Mouse (Mus musculus): ENCODE results near the gene Gm47841. TPM values are rescaled to one million over a fixed set of nuclear protein-coding genes. Genes with fewer than 3 reads are reported as not detected.

The Gm47841 gene
- total RNA-seq, 1 experiment from 2014 or later: not detected

DNA sequence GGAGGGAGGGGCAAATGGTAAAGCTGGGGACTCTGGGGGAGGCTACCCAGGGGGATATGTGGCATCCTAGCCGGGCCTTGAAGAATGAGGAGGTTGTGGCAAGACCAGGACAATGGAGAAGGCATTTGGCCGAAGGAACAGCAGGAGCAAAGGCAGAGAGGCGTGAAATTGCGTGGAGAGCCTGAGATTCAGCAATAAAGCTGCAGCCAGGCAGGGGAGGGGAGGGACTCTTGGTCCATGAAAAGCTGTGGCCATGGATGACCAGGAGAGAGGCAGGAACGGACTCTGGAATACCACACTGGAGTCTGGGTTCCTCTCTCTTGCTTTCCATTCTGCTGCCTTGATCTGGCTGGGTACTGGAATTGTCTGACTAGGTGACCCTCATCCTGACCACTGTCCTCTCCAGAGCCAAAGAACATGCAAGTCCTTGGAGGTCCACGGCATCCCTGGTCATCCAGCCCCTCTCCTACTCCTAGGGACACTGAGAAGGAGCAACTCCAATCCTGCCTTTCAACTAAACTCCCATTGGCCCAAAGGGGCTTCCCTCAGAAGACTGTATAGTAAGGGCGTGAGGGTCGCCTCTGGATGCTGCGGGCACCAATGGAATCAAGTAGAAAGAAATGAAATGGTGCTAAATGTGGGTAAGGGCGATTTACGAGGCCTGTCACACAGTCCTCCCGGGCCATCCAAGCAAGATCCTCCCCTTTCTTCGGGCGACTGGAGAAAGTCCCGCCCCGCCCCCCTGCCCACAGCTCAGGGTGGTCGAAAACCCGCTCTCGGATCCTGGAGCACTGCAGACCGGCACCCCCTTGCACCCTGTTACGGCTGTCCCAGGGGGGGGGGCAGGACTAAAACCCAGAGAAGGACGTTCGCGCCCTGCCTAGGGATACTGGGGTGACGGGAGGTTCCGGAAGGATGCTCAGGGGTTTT is 29.1 kb upstream of the Gm47841 start:
- ATAC-seq (ENCODE audit: extremely low read depth, insufficient number of reproducible peaks, low FRiP score, poor library complexity, severe bottlenecking): no peak

- no peak for ATAC-seq (ENCODE audit: extremely low read depth, insufficient number of reproducible peaks, low FRiP score, poor library complexity, severe bottlenecking)
Measured at GRCm38 (mm10) chr15:101075656-101076055, 28.5 kb upstream of the Gm47841 start.

DNA sequence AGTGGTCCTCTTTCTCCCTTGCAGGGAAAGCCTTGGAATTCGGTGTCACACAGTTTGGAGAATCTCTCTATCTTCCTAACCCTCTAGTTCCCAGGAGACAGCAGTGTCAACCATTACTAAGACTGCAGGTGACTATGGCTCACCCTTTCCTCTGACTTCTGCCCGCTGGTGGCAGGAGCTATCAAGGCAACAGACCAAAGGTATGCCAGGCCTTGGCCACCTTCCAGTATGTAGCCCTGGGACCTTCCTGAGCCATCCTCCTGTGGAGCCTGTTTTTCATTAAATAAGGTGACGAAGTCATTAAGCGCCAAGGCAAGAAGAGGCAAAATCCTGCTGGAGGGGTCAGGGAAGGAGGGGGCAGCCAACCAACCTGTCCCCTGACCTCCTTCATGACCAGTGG is 28.0 kb upstream of the Gm47841 start:
- ATAC-seq (ENCODE audit: extremely low read depth, insufficient number of reproducible peaks, low FRiP score, poor library complexity, severe bottlenecking): no peak

DNA sequence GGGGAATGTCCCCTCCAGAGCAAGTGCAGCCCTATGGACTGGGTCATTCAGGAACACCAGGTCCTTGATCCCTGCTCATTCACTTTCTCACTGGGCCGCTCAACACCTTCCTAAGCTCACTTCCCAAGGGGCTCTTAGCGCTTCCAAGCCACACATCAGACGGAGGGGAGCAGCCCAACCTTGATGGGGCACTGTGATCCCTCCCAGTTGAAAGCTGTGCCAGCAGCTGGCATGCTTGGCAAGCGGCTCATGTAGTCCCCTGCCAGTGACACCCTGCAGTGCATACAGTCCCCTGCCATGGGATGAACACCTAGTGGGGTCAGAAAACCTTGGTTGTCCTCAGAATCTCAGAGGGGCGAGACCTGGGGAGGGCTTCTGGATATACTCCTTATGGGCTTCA is 26.9 kb upstream of the Gm47841 start:
- no peak for ATAC-seq (ENCODE audit: extremely low read depth, insufficient number of reproducible peaks, low FRiP score, poor library complexity, severe bottlenecking)

GRCm38 (mm10) chr15:101072736-101073135 is 25.5 kb upstream of the Gm47841 start:
- ATAC-seq (ENCODE audit: extremely low read depth, insufficient number of reproducible peaks, low FRiP score, poor library complexity, severe bottlenecking): no peak

DNA sequence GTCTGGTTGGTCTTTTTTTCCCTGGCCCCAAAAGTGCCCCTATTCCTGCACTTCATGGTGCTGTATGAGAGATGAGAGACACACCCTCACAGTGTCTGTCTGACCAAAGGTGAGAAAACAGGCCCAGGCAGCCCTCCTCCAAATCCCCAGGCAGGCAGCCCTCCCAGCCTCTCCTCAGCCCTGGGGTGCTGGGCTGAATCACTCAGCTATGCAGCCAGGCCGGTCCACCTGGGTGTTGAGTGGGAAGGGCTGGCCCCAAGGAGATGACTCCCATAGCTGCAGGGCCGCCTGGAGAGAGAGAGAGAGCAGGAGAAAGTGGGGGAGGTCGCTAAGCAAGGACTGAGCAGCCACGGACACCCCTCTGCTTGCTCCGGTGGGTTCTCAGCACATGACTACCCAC is 23.6 kb upstream of the Gm47841 start:
- ATAC-seq (ENCODE audit: extremely low read depth, insufficient number of reproducible peaks, low FRiP score, poor library complexity, severe bottlenecking): no peak

DNA sequence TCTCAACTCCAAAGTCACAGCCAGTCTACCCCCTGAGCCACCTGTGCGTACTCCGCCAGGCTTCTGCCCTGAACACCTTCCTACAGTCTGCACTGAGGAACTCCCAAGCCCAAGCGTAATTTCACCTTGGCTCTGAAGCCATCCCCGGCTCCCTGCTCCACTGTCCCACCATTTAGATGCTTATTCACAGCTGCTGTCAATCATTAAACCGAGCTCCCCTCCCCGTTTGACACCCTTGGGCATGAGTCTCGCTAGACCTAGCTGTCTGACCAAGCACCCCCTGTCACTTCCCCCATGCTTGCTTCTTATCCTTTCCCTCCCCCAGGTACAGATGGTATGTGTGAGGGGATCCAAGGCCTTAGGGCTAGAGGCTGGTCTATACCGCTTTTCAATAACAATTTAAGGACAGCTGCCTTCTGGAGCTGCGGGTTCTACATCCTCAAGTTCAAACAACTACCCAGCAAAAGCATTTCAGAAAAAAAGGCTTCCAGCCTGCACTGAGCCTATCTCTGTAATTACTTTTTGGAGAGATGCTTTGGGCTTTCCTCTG is 22.5 kb upstream of the Gm47841 start:
- ATAC-seq (ENCODE audit: extremely low read depth, insufficient number of reproducible peaks, low FRiP score, poor library complexity, severe bottlenecking): no peak

- no peak for ATAC-seq (ENCODE audit: extremely low read depth, insufficient number of reproducible peaks, low FRiP score, poor library complexity, severe bottlenecking)
Measured at GRCm38 (mm10) chr15:101068671-101069070, 21.5 kb upstream of the Gm47841 start.

- ATAC-seq (ENCODE audit: extremely low read depth, insufficient number of reproducible peaks, low FRiP score, poor library complexity, severe bottlenecking): no peak
Measured at GRCm38 (mm10) chr15:101068029-101068428, 20.8 kb upstream of the Gm47841 start.

DNA sequence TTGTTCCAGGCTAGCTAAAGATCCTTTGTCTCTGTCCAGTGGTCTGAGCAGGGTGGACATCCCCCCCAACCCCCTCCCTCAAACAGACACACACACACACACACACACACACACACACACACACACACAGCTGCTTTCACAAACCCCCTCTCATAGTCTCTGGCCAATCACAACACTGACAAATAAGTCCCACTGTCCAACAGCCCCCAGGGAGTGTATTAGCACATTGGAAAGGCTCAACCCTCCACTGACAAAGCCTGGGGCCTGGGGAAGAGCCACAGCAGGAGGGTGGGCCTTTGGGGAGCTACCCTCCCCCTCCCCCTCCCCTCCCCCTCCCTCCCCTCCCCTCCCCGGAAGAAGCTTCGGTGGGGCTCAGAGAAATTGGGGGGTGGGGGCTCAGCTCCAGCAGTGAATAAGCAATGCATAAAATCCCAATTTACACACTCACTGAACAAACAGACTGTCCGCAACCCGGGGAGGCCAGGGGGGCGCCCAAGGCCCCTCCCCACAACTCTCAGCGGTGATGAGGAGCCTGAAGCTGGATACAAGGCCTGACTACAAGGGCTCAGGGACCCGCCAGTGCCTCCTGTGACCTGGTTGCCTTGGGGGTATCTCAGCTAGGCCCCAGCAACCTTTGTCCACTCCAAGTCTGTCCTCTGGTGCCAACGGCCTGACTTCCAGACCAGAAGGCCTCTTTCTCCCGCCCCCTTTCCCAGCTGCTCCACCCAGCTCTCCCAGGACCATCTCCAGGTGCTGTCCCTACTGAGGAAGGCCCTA is 19.9 kb upstream of the Gm47841 start:
- ATAC-seq (ENCODE audit: extremely low read depth, insufficient number of reproducible peaks, low FRiP score, poor library complexity, severe bottlenecking): no peak

GRCm38 (mm10) chr15:101066364-101066847 is 19.2 kb upstream of the Gm47841 start:
- ATAC-seq (ENCODE audit: extremely low read depth, insufficient number of reproducible peaks, low FRiP score, poor library complexity, severe bottlenecking): no peak

- no peak for ATAC-seq (ENCODE audit: extremely low read depth, insufficient number of reproducible peaks, low FRiP score, poor library complexity, severe bottlenecking)
Measured at GRCm38 (mm10) chr15:101065069-101065468, 17.9 kb upstream of the Gm47841 start.

DNA sequence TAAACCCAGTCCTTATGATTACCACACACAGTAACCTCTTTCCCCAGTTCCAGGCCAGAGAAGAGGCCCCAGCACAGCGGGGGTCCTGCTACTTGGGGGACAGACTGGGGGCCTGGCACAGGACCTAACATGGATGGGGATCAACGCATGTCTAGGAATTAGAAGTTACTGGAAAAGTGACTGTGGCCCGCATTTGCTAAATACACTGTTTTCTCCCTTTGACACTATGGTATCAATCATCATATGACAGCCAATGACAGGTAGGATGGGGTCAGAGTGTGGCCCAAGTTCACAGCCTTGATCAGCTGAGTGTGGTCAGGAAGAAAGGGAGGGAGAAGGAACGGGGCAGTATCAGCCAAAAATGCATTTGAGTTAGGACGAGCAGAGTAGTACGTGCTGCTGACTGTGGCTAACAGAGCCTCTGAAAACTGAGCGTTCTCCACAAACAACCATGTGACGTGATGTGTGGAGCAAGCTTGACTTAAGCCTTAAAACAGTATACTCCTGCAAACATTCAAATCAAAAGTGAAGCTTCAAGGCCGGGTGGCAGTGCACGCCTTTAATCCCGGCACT is 13.2 kb upstream of the Gm47841 start:
- no peak for ATAC-seq (ENCODE audit: extremely low read depth, insufficient number of reproducible peaks, low FRiP score, poor library complexity, severe bottlenecking)

DNA sequence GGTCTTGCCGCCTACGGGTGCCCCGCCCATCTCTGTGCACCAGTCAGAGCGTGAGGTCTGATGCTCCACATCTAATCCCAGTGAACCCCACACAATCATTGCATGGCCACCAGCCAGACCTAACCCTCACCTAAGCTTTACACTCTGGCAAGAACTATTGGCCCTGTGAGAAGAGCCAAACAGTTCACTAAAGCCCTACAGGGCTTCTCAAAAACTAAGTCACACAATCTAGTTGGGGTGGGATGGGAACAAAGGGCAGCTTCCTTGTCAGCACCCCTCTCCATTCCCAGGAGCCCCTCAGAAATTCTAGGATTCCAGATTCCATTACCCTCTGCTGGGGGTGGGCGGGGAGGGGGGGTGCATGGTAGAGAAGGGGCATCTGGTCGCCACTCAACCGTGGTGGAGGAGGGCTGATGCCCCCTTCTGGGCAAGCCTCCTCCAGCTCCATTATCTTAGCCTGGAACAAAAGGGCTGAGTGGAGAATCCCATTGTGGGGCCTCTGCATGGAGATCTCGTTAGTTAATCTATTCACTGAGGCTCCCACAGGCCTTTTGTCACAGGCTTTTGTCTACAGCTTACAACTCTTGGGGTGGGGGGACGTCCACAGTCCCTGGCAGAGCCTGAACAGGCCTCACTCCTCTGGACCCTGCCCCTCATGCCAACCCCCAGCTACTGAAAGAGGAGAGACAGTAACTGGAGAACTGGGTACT is 12.5 kb upstream of the Gm47841 start:
- no peak for ATAC-seq (ENCODE audit: extremely low read depth, insufficient number of reproducible peaks, low FRiP score, poor library complexity, severe bottlenecking)

GRCm38 (mm10) chr15:101056225-101056624 is 9.0 kb upstream of the Gm47841 start:
- ATAC-seq (ENCODE audit: extremely low read depth, insufficient number of reproducible peaks, low FRiP score, poor library complexity, severe bottlenecking): no peak

DNA sequence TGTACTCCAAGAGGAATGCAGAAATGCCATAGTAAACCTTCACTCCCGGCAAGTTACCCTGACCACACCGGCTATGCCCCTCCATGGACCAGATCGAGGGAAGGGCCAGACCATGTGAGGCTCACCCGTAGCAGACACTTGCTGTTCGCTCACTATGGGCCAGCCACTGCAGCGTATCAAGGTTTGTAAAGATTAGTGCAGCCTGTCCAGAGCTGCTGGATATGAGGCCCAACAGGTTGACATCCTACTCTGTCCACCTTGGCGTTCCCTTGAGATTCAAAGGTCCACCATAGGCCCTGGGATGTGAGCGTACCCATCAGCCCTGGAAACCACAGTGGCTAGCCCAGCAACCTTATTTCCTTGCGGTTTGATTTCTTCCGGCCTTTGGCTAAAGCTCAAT is 7.3 kb upstream of the Gm47841 start:
- no peak for ATAC-seq (ENCODE audit: extremely low read depth, insufficient number of reproducible peaks, low FRiP score, poor library complexity, severe bottlenecking)

- ATAC-seq (ENCODE audit: extremely low read depth, insufficient number of reproducible peaks, low FRiP score, poor library complexity, severe bottlenecking): no peak
Measured at GRCm38 (mm10) chr15:101053832-101054459, 6.7 kb upstream of the Gm47841 start.

Data from neutrophil, adult 5-6 weeks (primary cell).